12 mouse cellular contexts compared by ENCODE assay signal in the genomic region with DNA sequence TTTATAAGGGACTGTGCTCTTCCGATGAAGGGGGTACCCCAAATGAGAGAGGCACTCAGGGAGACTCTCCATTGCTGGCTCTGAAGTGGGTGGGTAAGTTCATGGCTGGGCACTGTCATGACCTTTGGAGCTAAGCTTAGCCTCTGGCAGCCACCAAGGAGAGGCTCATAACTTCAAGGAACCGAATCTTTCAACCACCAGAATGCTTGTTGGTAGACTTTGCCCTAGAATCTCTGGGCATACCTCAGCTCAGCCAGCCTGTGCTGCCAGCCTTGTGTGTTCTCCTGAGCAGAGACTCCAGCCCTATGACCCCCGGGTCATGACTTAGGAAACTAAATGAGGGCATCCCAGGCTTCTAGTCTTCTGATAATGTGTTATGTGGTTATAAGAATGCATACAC. TPM values are rescaled to one million over a fixed set of nuclear protein-coding genes. Genes with fewer than 3 reads are reported as not detected.
DNase-seq lines count a peak whose midpoint lies in the region; ATAC-seq and TF ChIP-seq lines count a peak whose summit lies in the region.
"Had no signal": no experiment of that assay in that cellular context is flagged by ENCODE, and none has a peak within 500 bp of the region (broad histone marks: within the 10 kb centered on the region; RNA-seq: fewer than 3 reads in every experiment).

No protein-coding gene starts in this region.

- no peak for TF ChIP-seq CTCF in intestine, postnatal 0 days (IDR thresholded peaks at IDR 0.05; ENCODE audit: low read depth)
- no peak for TF ChIP-seq CTCF in layer of hippocampus, adult 2 months (conservative IDR thresholded peaks at IDR 0.05)

- H3K4me1 ChIP-seq in heart, embryonic 15.5 days (replicated peaks), result peaks cover 91% of the 10 kb centered on the region
- H3K4me1 ChIP-seq in embryonic facial prominence, embryonic 15.5 days, result peaks cover 94% of the 10 kb centered on the region
- H3K4me1 ChIP-seq in intestine, postnatal 0 days (replicated peaks; ENCODE audit: control insufficient read depth, insufficient read depth, low read length), result peaks cover 11% of the 10 kb centered on the region
- H3K4me1 ChIP-seq in limb, embryonic 13.5 days, result peaks cover 99% of the 10 kb centered on the region

- no peak for DNase-seq in heart, postnatal 4 days
- no peak for DNase-seq in cerebellum, adult 8-10 months
- DNase-seq in right cerebral cortex, postnatal 36 days (ENCODE audit: low spot score in 2 of 2), result no peak
- no peak for DNase-seq in layer of hippocampus, adult 2 months (ENCODE audit: low spot score in 2 of 2)
- DNase-seq: cerebellum, adult 9-10 months; gastrocnemius, postnatal 25 days; liver, postnatal 0 days had no signal

- no peak overlapping the region for H3K9ac ChIP-seq in heart, embryonic 15.5 days
- no peak overlapping the region for H3K9ac ChIP-seq in embryonic facial prominence, embryonic 15.5 days
- no peak overlapping the region for H3K9ac ChIP-seq in intestine, postnatal 0 days (ENCODE audit: low read depth, low read length)
- no peak overlapping the region for H3K9ac ChIP-seq in limb, embryonic 13.5 days
- H3K9ac ChIP-seq: hindbrain, embryonic 15.5 days; liver, postnatal 0 days had no signal

- H3K27ac ChIP-seq in heart, embryonic 15.5 days, result peak overlapping the region; percentile 74
- H3K27ac ChIP-seq in embryonic facial prominence, embryonic 15.5 days (replicated peaks), result 0 out of 2 replicates have a peak overlapping the region, but pooled peaks have one; percentile 76
- H3K27ac ChIP-seq in intestine, postnatal 0 days (ENCODE audit: low read depth, low read length), result no peak overlapping the region
- peak overlapping the region; percentile 87; the same call in 1 of the 2 replicates for H3K27ac ChIP-seq in limb, embryonic 13.5 days
- no peak overlapping the region for H3K27ac ChIP-seq in layer of hippocampus, adult 2 months

- WGBS in heart, embryonic 15.5 days, result 80% methylated on average over 3 of the region's 3 CpGs
- 71% methylated on average over 3 of the region's 3 CpGs for WGBS in embryonic facial prominence, embryonic 15.5 days
- WGBS in intestine, postnatal 0 days, result 43% methylated on average over 3 of the region's 3 CpGs
- 65% methylated on average over 3 of the region's 3 CpGs for WGBS in limb, embryonic 13.5 days

- no peaks in the 10 kb centered on the region for H3K27me3 ChIP-seq in heart, embryonic 15.5 days
- H3K27me3 ChIP-seq in embryonic facial prominence, embryonic 15.5 days, result no peaks in the 10 kb centered on the region
- H3K27me3 ChIP-seq in intestine, postnatal 0 days (replicated peaks; ENCODE audit: control insufficient read depth, insufficient read depth, low read length), result no peaks in the 10 kb centered on the region
- H3K27me3 ChIP-seq in limb, embryonic 13.5 days, result no peaks in the 10 kb centered on the region
- H3K27me3 ChIP-seq: hindbrain, embryonic 15.5 days had no signal

- no peak for ATAC-seq in heart, embryonic 15.5 days (replicated peaks; ENCODE audit: insufficient number of reproducible peaks, insufficient read depth, low FRiP score, low read depth)
- ATAC-seq in embryonic facial prominence, embryonic 15.5 days (ENCODE audit: insufficient number of reproducible peaks, low FRiP score, low TSS enrichment, low read depth), result no peak
- ATAC-seq in intestine, postnatal 0 days, result peak; percentile 83
- ATAC-seq in limb, embryonic 13.5 days (ENCODE audit: low FRiP score, low read depth), result no peak
- ATAC-seq: liver, postnatal 0 days had no signal

- no peaks in the 10 kb centered on the region for H3K9me3 ChIP-seq in heart, embryonic 15.5 days (replicated peaks)
- H3K9me3 ChIP-seq in embryonic facial prominence, embryonic 15.5 days (replicated peaks), result no peaks in the 10 kb centered on the region
- H3K9me3 ChIP-seq in intestine, postnatal 0 days (ENCODE audit: control insufficient read depth), result no peaks in the 10 kb centered on the region
- H3K9me3 ChIP-seq in limb, embryonic 13.5 days, result no peaks in the 10 kb centered on the region
- H3K9me3 ChIP-seq: hindbrain, embryonic 15.5 days had no signal

- no peak overlapping the region for H3K4me2 ChIP-seq in heart, embryonic 15.5 days
- H3K4me2 ChIP-seq in embryonic facial prominence, embryonic 15.5 days (replicated peaks), result no peak overlapping the region
- H3K4me2 ChIP-seq in intestine, postnatal 0 days (replicated peaks; ENCODE audit: low read depth), result no peak overlapping the region
- H3K4me2 ChIP-seq in limb, embryonic 13.5 days (replicated peaks), result no peak overlapping the region
- H3K4me2 ChIP-seq: hindbrain, embryonic 15.5 days had no signal

- H3K36me3 ChIP-seq in heart, embryonic 15.5 days, result no peaks in the 10 kb centered on the region
- H3K36me3 ChIP-seq in embryonic facial prominence, embryonic 15.5 days, result no peaks in the 10 kb centered on the region
- no peaks in the 10 kb centered on the region for H3K36me3 ChIP-seq in intestine, postnatal 0 days (ENCODE audit: control insufficient read depth, insufficient read depth)
- no peaks in the 10 kb centered on the region for H3K36me3 ChIP-seq in limb, embryonic 13.5 days
- H3K36me3 ChIP-seq: hindbrain, embryonic 15.5 days had no signal

- no peak overlapping the region for H3K4me3 ChIP-seq in heart, embryonic 15.5 days
- no peak overlapping the region for H3K4me3 ChIP-seq in embryonic facial prominence, embryonic 15.5 days (replicated peaks)
- H3K4me3 ChIP-seq in intestine, postnatal 0 days (ENCODE audit: low read depth, low read length), result no peak overlapping the region
- H3K4me3 ChIP-seq in limb, embryonic 13.5 days, result no peak overlapping the region
- H3K4me3 ChIP-seq in layer of hippocampus, adult 2 months, result no peak overlapping the region
- H3K4me3 ChIP-seq: hindbrain, embryonic 15.5 days had no signal

RNA-seq across cellular contexts. Expression of gene Sept11, which starts 35.5 kb away (rescaled TPM):
- 79.0 and 94.5 TPM in 2 replicates for polyA plus RNA-seq in heart, embryonic 15.5 days (2015; fragmentation: Nextera tagmentation; extraction: Ambion mirVana)
- 100 to 1,000 TPM; 120 to 130 TPM for total RNA-seq in heart, postnatal 4 days (2021)
- 195 and 200 TPM in 2 replicates for polyA plus RNA-seq in embryonic facial prominence, embryonic 15.5 days (2015; fragmentation: Nextera tagmentation; extraction: Ambion mirVana)
- polyA plus RNA-seq in intestine, postnatal 0 days (2015; fragmentation: Nextera tagmentation; extraction: Ambion mirVana), result 39.2 and 40.9 TPM in 2 replicates
- 212 and 226 TPM in 2 replicates for polyA plus RNA-seq in limb, embryonic 13.5 days (2015; fragmentation: Nextera tagmentation; extraction: Ambion mirVana)
- total RNA-seq in layer of hippocampus, adult 2 months (2021), result 100 to 1,000 TPM; 107 to 115 TPM

Comparison
In these comparisons a context has a peak if more than half of its experiments do, and no peak if none do; other contexts are left out.
1. H3K27ac ChIP-seq: peak in heart, embryonic 15.5 days (single experiment), embryonic facial prominence, embryonic 15.5 days (single experiment) and limb, embryonic 13.5 days (single experiment); none in intestine, postnatal 0 days (single experiment) and layer of hippocampus, adult 2 months (single experiment).